Mouse (Mus musculus): Measurements from ENCODE around the gene Ccne1. TPM values are rescaled to one million over a fixed set of nuclear protein-coding genes. Genes with fewer than 3 reads are reported as not detected.
"Not testable (repeated sequence)": the region's sequence is repeated elsewhere in the genome, so short reads cannot be mapped to it uniquely, and the experiment has no call there.

Gene Ccne1
- total RNA-seq, 1 experiment: 194 TPM

DNA sequence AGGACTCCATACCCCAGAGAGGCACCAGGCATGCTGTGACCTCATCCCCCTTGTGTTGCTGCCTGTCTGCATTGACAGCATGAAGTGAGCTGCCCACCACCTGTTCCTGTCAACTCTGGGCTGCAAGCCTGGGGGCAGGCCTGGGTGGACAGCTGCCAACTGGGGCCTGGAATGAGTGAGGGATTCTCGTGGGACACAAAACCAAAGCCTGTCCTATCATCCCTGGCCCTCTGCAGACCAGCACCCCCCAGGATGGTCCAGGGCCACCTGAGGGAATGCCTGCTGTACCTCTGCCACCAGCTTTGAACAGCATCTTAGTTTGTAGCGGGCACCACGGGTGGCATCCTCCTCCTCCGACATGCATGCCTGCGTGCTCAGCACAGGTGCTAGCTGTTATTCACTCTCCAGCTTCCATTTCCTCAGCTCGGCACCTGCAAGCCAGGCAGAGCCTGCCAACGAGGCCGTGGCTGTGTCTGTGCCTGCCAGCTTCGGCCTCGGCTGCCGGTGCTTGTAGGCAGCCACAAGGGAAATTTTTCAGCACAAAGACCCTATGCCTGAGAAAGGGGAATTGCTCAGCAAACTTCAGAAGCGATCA, 18.3 kb upstream of the Ccne1 start:
- Histone ChIP-seq H3K9ac (ENCODE audit: insufficient read depth, low read depth, low read length, poor library complexity, severe bottlenecking) (no peak overlapping the region), H3K4me3 (ENCODE audit: insufficient read depth in 1 of 2, low read depth in 1 of 2, low read length in 2 of 2, poor library complexity in 1 of 2, severe bottlenecking in 1 of 2) (no peak overlapping the region), H3K36me3 (ENCODE audit: control insufficient read depth, insufficient read depth, low read length, poor library complexity, severe bottlenecking) (no peaks in the 10 kb centered on the region), H3K4me1 (ENCODE audit: control insufficient read depth in 2 of 2, insufficient read depth in 2 of 2, low read length in 2 of 2, poor library complexity in 1 of 2) (peaks cover 0 to 2% of the 10 kb centered on the region in 2 experiments; a peak in 1 of 4 replicates), H3K27ac (ENCODE audit: insufficient read depth, low read depth, low read length, poor library complexity, severe bottlenecking) (no peak overlapping the region), H3K9me3 (ENCODE audit: control insufficient read depth, insufficient read depth, low read depth, low read length) (no peaks in the 10 kb centered on the region)
- TF ChIP-seq MAFK (IDR thresholded peaks at IDR 0.05; ENCODE audit: insufficient read depth, low read depth, low read length): no peak
- TF ChIP-seq HCFC1 (IDR thresholded peaks at IDR 0.05; ENCODE audit: borderline replicate concordance, insufficient read depth, low read length): no peak
- TF ChIP-seq ZC3H11A (IDR thresholded peaks at IDR 0.05; ENCODE audit: borderline replicate concordance, low read depth, low read length): no peak
- TF ChIP-seq ZNF384 (IDR thresholded peaks at IDR 0.05; ENCODE audit: low read depth, low read length): no peak
- no peak for TF ChIP-seq CHD2 (IDR thresholded peaks at IDR 0.05; ENCODE audit: low read depth, low read length)
- DNase-seq (ENCODE audit: low read depth, low spot score): no peak
- in situ Hi-C loops (cut with MboI; ENCODE audit: low sequenced_read_pairs in 2 of 2, unreplicated experiment in 2 of 2): no loop called here

DNA sequence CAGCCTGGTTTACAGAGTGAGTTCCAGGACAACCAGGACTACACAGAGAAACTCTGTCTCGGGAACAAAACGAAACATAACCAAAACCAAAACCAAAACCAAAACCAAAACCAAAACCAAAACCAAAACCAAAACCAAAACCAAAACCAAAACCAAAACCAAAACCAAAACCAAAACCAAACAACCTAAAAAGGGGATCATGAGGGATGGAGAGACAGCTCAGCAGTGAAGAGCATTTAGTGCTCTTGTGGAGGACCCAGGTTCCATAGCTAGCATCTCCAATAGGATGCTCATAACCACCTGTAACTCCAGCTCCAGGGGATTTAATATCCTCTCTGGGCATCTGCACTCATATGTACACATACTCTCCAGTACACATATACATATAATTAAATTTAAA, 16.8 kb upstream of the Ccne1 start:
- H3K4me1 ChIP-seq (ENCODE audit: control insufficient read depth in 2 of 2, insufficient read depth in 2 of 2, low read length in 2 of 2, poor library complexity in 1 of 2); DNase-seq (ENCODE audit: low read depth, low spot score); H3K36me3 ChIP-seq (ENCODE audit: control insufficient read depth, insufficient read depth, low read length, poor library complexity, severe bottlenecking); H3K9ac ChIP-seq (ENCODE audit: insufficient read depth, low read depth, low read length, poor library complexity, severe bottlenecking); H3K9me3 ChIP-seq (ENCODE audit: control insufficient read depth, insufficient read depth, low read depth, low read length); H3K4me3 ChIP-seq (ENCODE audit: insufficient read depth in 1 of 2, low read depth in 1 of 2, low read length in 2 of 2, poor library complexity in 1 of 2, severe bottlenecking in 1 of 2); H3K27ac ChIP-seq (ENCODE audit: insufficient read depth, low read depth, low read length, poor library complexity, severe bottlenecking); in situ Hi-C loops (cut with MboI; ENCODE audit: low sequenced_read_pairs in 2 of 2, unreplicated experiment in 2 of 2): not testable (repeated sequence)

DNA sequence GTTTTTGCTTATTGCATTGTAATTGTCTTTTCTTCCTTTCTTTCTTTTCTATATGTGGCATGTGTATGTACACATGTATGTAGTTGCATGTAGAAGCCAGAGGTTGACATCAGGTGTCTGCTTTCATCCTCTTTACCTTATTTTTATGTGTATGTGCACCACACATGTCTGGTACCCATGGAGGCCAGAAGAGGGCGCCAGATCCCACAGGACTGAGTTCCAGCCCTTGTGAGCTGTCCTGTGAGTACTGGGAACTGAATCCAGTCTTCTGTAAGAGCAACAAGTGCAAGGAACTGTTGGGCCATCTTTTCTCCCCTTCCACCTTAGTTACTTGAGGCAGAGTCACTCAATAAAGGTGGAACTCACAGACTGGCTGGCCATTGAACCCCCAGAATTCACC, 11.3 kb upstream of the Ccne1 start:
- H3K27ac ChIP-seq (ENCODE audit: insufficient read depth, low read depth, low read length, poor library complexity, severe bottlenecking): no peak overlapping the region
- in situ Hi-C loops (cut with MboI; ENCODE audit: low sequenced_read_pairs in 2 of 2, unreplicated experiment in 2 of 2): no loop called here
- no peaks in the 10 kb centered on the region for H3K9me3 ChIP-seq (ENCODE audit: control insufficient read depth, insufficient read depth, low read depth, low read length)
- H3K9ac ChIP-seq (ENCODE audit: insufficient read depth, low read depth, low read length, poor library complexity, severe bottlenecking): no peak overlapping the region
- H3K36me3 ChIP-seq (ENCODE audit: control insufficient read depth, insufficient read depth, low read length, poor library complexity, severe bottlenecking): no peaks in the 10 kb centered on the region
- H3K4me1 ChIP-seq (ENCODE audit: control insufficient read depth in 2 of 2, insufficient read depth in 2 of 2, low read length in 2 of 2, poor library complexity in 1 of 2): peaks cover 0 to 10% of the 10 kb centered on the region in 2 experiments; a peak in 1 of 4 replicates
- H3K4me3 ChIP-seq (ENCODE audit: insufficient read depth in 1 of 2, low read depth in 1 of 2, low read length in 2 of 2, poor library complexity in 1 of 2, severe bottlenecking in 1 of 2): no peak overlapping the region
- TF ChIP-seq MAFK (IDR thresholded peaks at IDR 0.05; ENCODE audit: insufficient read depth, low read depth, low read length) (no peak), ZC3H11A (IDR thresholded peaks at IDR 0.05; ENCODE audit: borderline replicate concordance, low read depth, low read length) (peak; percentile 30; the same call in 1 of the 2 replicates), CHD2 (IDR thresholded peaks at IDR 0.05; ENCODE audit: low read depth, low read length) (no peak), HCFC1 (IDR thresholded peaks at IDR 0.05; ENCODE audit: borderline replicate concordance, insufficient read depth, low read length) (no peak), ZNF384 (IDR thresholded peaks at IDR 0.05; ENCODE audit: low read depth, low read length) (no peak)
- DNase-seq (ENCODE audit: low read depth, low spot score): no peak

- H3K4me3 ChIP-seq (ENCODE audit: insufficient read depth in 1 of 2, low read depth in 1 of 2, low read length in 2 of 2, poor library complexity in 1 of 2, severe bottlenecking in 1 of 2): peak overlapping the region in 1 of 2 experiments; percentile 15; a peak in 1 of 4 replicates
- H3K36me3 ChIP-seq (ENCODE audit: control insufficient read depth, insufficient read depth, low read length, poor library complexity, severe bottlenecking): no peaks in the 10 kb centered on the region
- peak overlapping the region; percentile 8; the same call in 1 of the 2 replicates for H3K9ac ChIP-seq (ENCODE audit: insufficient read depth, low read depth, low read length, poor library complexity, severe bottlenecking)
- peak overlapping the region; percentile 28 for H3K27ac ChIP-seq (ENCODE audit: insufficient read depth, low read depth, low read length, poor library complexity, severe bottlenecking)
- in situ Hi-C loops (cut with MboI; ENCODE audit: low sequenced_read_pairs in 2 of 2, unreplicated experiment in 2 of 2): no loop called here
- H3K4me1 ChIP-seq (ENCODE audit: control insufficient read depth in 2 of 2, insufficient read depth in 2 of 2, low read length in 2 of 2, poor library complexity in 1 of 2): peaks cover 4 to 32% of the 10 kb centered on the region in 2 experiments
- TF ChIP-seq ZC3H11A (IDR thresholded peaks at IDR 0.05; ENCODE audit: borderline replicate concordance, low read depth, low read length) (no peak), ZNF384 (IDR thresholded peaks at IDR 0.05; ENCODE audit: low read depth, low read length) (no peak), CHD2 (IDR thresholded peaks at IDR 0.05; ENCODE audit: low read depth, low read length) (no peak), HCFC1 (IDR thresholded peaks at IDR 0.05; ENCODE audit: borderline replicate concordance, insufficient read depth, low read length) (no peak), MAFK (IDR thresholded peaks at IDR 0.05; ENCODE audit: insufficient read depth, low read depth, low read length) (no peak)
- no peaks in the 10 kb centered on the region for H3K9me3 ChIP-seq (ENCODE audit: control insufficient read depth, insufficient read depth, low read depth, low read length)
- DNase-seq (ENCODE audit: low read depth, low spot score): no peak
Measured at GRCm38 (mm10) chr7:38112451-38112850, 5.1 kb upstream of the Ccne1 start.

DNA sequence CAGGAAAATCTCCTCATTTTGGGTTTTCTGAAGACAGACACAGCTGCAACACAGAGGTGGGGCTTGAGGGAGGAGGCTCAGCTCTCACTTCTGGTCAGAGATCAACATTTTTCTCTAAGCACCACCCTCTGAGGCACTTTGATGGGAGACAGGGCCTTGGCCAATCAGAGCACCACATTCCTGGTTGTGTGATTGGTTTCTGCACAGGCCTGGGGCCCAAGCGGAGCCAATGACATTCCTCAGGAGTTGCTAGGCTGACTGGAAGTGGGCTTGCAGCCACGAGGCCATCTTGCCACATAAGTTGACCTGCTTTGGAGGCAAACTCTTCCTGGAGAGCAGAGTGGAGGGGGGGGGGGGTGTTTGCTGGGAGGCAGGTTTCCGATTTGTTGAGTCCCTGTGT, 4.7 kb upstream of the Ccne1 start:
- H3K9me3 ChIP-seq (ENCODE audit: control insufficient read depth, insufficient read depth, low read depth, low read length): no peaks in the 10 kb centered on the region
- H3K9ac ChIP-seq (ENCODE audit: insufficient read depth, low read depth, low read length, poor library complexity, severe bottlenecking): peak overlapping the region; percentile 60
- peak overlapping the region in 1 of 2 experiments; percentile 15; a peak in 1 of 4 replicates for H3K4me3 ChIP-seq (ENCODE audit: insufficient read depth in 1 of 2, low read depth in 1 of 2, low read length in 2 of 2, poor library complexity in 1 of 2, severe bottlenecking in 1 of 2)
- TF ChIP-seq MAFK (IDR thresholded peaks at IDR 0.05; ENCODE audit: insufficient read depth, low read depth, low read length) (no peak), HCFC1 (IDR thresholded peaks at IDR 0.05; ENCODE audit: borderline replicate concordance, insufficient read depth, low read length) (no peak), ZNF384 (IDR thresholded peaks at IDR 0.05; ENCODE audit: low read depth, low read length) (no peak), CHD2 (IDR thresholded peaks at IDR 0.05; ENCODE audit: low read depth, low read length) (peak; percentile 64; the same call in 1 of the 2 replicates), ZC3H11A (IDR thresholded peaks at IDR 0.05; ENCODE audit: borderline replicate concordance, low read depth, low read length) (no peak)
- H3K27ac ChIP-seq (ENCODE audit: insufficient read depth, low read depth, low read length, poor library complexity, severe bottlenecking): peak overlapping the region; percentile 73
- peaks cover 4 to 32% of the 10 kb centered on the region in 2 experiments for H3K4me1 ChIP-seq (ENCODE audit: control insufficient read depth in 2 of 2, insufficient read depth in 2 of 2, low read length in 2 of 2, poor library complexity in 1 of 2)
- in situ Hi-C loops (cut with MboI; ENCODE audit: low sequenced_read_pairs in 2 of 2, unreplicated experiment in 2 of 2): no loop called here
- H3K36me3 ChIP-seq (ENCODE audit: control insufficient read depth, insufficient read depth, low read length, poor library complexity, severe bottlenecking): no peaks in the 10 kb centered on the region
- peak; percentile 85 for DNase-seq (ENCODE audit: low read depth, low spot score)

Data from ES-E14 (cell line).